Mouse (Mus musculus) testis, adult 2 months (tissue): Measurements from ENCODE around the gene Terf2ip.

ENCODE experiments used
- CTCF ChIP-seq: fragments of 200-500 bp; IDR thresholded peaks from 2 replicates; pipeline ENCODE4 v1.5.1; 2012; ENCODE audit warnings: low read depth, mild to moderate bottlenecking, inconsistent platforms, low read length, moderate library complexity; ENCODE audit not compliant: control insufficient read depth, insufficient read depth, insufficient replicate concordance
- POLR2A ChIP-seq: fragments of 200-500 bp; IDR thresholded peaks from 2 replicates; pipeline ENCODE4 v1.6.1; 2012; ENCODE audit warnings: low read depth, mild to moderate bottlenecking, inconsistent platforms, low read length, moderate library complexity; ENCODE audit not compliant: control insufficient read depth

- TF ChIP-seq CTCF = no peak
- TF ChIP-seq POLR2A = no peak
Measured at GRCm38 (mm10) chr8:112037521-112037920, 26.3 kb downstream of the Terf2ip start.
